ENCODE assay signal across 9 mouse cellular contexts in the genomic region with DNA sequence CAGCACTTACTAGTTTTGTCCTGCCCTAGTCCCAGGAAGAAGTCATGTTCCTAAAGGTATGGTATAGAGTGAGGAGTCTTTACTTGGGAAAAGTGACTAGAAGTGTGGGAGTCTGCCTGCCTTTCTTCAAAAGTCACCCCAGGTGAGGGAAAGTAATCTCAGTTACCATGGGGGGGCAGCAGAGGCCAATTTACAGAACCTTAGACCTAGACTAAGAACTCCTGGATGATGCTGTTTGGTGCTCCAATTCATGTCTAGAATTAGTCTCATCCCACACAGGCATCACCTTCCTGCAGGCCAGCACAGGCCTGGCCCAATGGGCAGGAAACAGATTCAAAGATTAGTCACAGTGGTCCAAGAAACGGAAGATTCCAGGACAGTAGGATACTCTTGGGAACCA. TPM values are rescaled to one million over a fixed set of nuclear protein-coding genes. Genes with fewer than 3 reads are reported as not detected.
A peak's percentile ranks its signal among the peaks of the same experiment; 100 is the strongest.
DNase-seq lines count a peak whose midpoint lies in the region; ATAC-seq and TF ChIP-seq lines count a peak whose summit lies in the region.
"Had no signal": no experiment of that assay in that cellular context is flagged by ENCODE, and none has a peak within 500 bp of the region (broad histone marks: within the 10 kb centered on the region; RNA-seq: fewer than 3 reads in every experiment).

No protein-coding gene starts in this region.

- DNase-seq in liver, embryonic 14.5 days (ENCODE audit: low read depth in 3 of 3, low spot score in 3 of 3), result no peak
- no peak for DNase-seq in liver, embryonic 11.5 days (ENCODE audit: low spot score)
- DNase-seq in adrenal gland, postnatal 25 days, result peak; percentile 36
- peak; percentile 9 for DNase-seq in kidney, postnatal 14 days
- no peak for DNase-seq in yolk sac, embryonic 10.5 days (ENCODE audit: low spot score)
- DNase-seq in Muller cell, postnatal 12 days (ENCODE audit: inconsistent ontology term), result no peak

- no peaks in the 10 kb centered on the region for H3K27me3 ChIP-seq in forebrain, embryonic 15.5 days
- no peaks in the 10 kb centered on the region; the same call in 1 of the 2 replicates for H3K27me3 ChIP-seq in forebrain, embryonic 16.5 days (replicated peaks; ENCODE audit: control insufficient read depth, insufficient read depth, low read length)
- no peaks in the 10 kb centered on the region for H3K27me3 ChIP-seq in liver, embryonic 14.5 days (ENCODE audit: control insufficient read depth, insufficient read depth, low read length)
- H3K27me3 ChIP-seq in liver, embryonic 11.5 days (replicated peaks; ENCODE audit: control insufficient read depth, insufficient read depth, low read length), result no peaks in the 10 kb centered on the region; the same call in none of the 2 replicates

- TF ChIP-seq CTCF in liver, embryonic 14.5 days (IDR thresholded peaks at IDR 0.05; ENCODE audit: low read depth), result peak; percentile 17; the same call in 1 of the 2 replicates

- H3K4me1 ChIP-seq in forebrain, embryonic 15.5 days, result no peaks in the 10 kb centered on the region
- H3K4me1 ChIP-seq in forebrain, embryonic 16.5 days (replicated peaks; ENCODE audit: control insufficient read depth, insufficient read depth, low read length), result no peaks in the 10 kb centered on the region
- H3K4me1 ChIP-seq in liver, embryonic 14.5 days (replicated peaks; ENCODE audit: control insufficient read depth in 2 of 2, insufficient read depth in 2 of 2, low read length in 1 of 2), result no peaks in the 10 kb centered on the region
- no peaks in the 10 kb centered on the region for H3K4me1 ChIP-seq in liver, embryonic 11.5 days (replicated peaks; ENCODE audit: control insufficient read depth, insufficient read depth, low read length)
- H3K4me1 ChIP-seq: limb, embryonic 12.5 days had no signal

- no peak for TF ChIP-seq EP300 in liver, embryonic 14.5 days (IDR thresholded peaks at IDR 0.05; ENCODE audit: low read depth)

- H3K9ac ChIP-seq in forebrain, embryonic 15.5 days (replicated peaks), result no peak overlapping the region
- no peak overlapping the region for H3K9ac ChIP-seq in forebrain, embryonic 16.5 days (replicated peaks; ENCODE audit: low read depth, low read length)
- H3K9ac ChIP-seq in liver, embryonic 14.5 days (replicated peaks), result no peak overlapping the region
- no peak overlapping the region for H3K9ac ChIP-seq in liver, embryonic 11.5 days (ENCODE audit: low read depth, low read length)
- H3K9ac ChIP-seq: limb, embryonic 12.5 days had no signal

- ATAC-seq in forebrain, embryonic 15.5 days (replicated peaks), result 0 out of 2 replicates have a peak, but pooled peaks have one; percentile 26
- no peak for ATAC-seq in forebrain, embryonic 16.5 days
- ATAC-seq in liver, embryonic 14.5 days (ENCODE audit: insufficient read depth), result no peak
- ATAC-seq in liver, embryonic 11.5 days (replicated peaks; ENCODE audit: low FRiP score), result no peak

- H3K4me2 ChIP-seq in forebrain, embryonic 15.5 days (replicated peaks), result no peak overlapping the region
- no peak overlapping the region for H3K4me2 ChIP-seq in forebrain, embryonic 16.5 days (ENCODE audit: low read length)
- no peak overlapping the region for H3K4me2 ChIP-seq in liver, embryonic 14.5 days (ENCODE audit: low read depth)
- H3K4me2 ChIP-seq in liver, embryonic 11.5 days, result no peak overlapping the region
- H3K4me2 ChIP-seq: limb, embryonic 12.5 days had no signal

- H3K36me3 ChIP-seq in forebrain, embryonic 15.5 days, result no peaks in the 10 kb centered on the region
- no peaks in the 10 kb centered on the region for H3K36me3 ChIP-seq in forebrain, embryonic 16.5 days (ENCODE audit: control insufficient read depth, insufficient read depth)
- H3K36me3 ChIP-seq in liver, embryonic 14.5 days (replicated peaks; ENCODE audit: control insufficient read depth, insufficient read depth, low read depth), result no peaks in the 10 kb centered on the region
- H3K36me3 ChIP-seq in liver, embryonic 11.5 days (ENCODE audit: control insufficient read depth, insufficient read depth, low read length), result no peaks in the 10 kb centered on the region
- H3K36me3 ChIP-seq: limb, embryonic 12.5 days had no signal

- no peak overlapping the region for H3K27ac ChIP-seq in forebrain, embryonic 15.5 days (replicated peaks)
- no peak overlapping the region for H3K27ac ChIP-seq in forebrain, embryonic 16.5 days (ENCODE audit: low read length)
- no peak overlapping the region for H3K27ac ChIP-seq in liver, embryonic 14.5 days
- no peak overlapping the region for H3K27ac ChIP-seq in liver, embryonic 11.5 days (ENCODE audit: low read depth, low read length)
- H3K27ac ChIP-seq: limb, embryonic 12.5 days had no signal

- H3K9me3 ChIP-seq in forebrain, embryonic 15.5 days, result no peaks in the 10 kb centered on the region
- no peaks in the 10 kb centered on the region for H3K9me3 ChIP-seq in forebrain, embryonic 16.5 days (ENCODE audit: control insufficient read depth, low read length)
- no peaks in the 10 kb centered on the region for H3K9me3 ChIP-seq in liver, embryonic 14.5 days (ENCODE audit: control insufficient read depth, low read length)
- H3K9me3 ChIP-seq in liver, embryonic 11.5 days (ENCODE audit: control insufficient read depth, low read length), result no peaks in the 10 kb centered on the region
- H3K9me3 ChIP-seq: limb, embryonic 12.5 days had no signal

- WGBS in forebrain, embryonic 15.5 days, result 48% methylated on average over 1 of the region's 1 CpGs
- 68% methylated on average over 1 of the region's 1 CpGs for WGBS in forebrain, embryonic 16.5 days
- WGBS in liver, embryonic 14.5 days (ENCODE audit: insufficient replicate concordance), result 28% methylated on average over 1 of the region's 1 CpGs
- WGBS in liver, embryonic 11.5 days, result 57% methylated on average over 1 of the region's 1 CpGs

- no peak overlapping the region for H3K4me3 ChIP-seq in forebrain, embryonic 15.5 days
- no peak overlapping the region for H3K4me3 ChIP-seq in forebrain, embryonic 16.5 days (replicated peaks; ENCODE audit: low read length)
- no peak overlapping the region for H3K4me3 ChIP-seq in liver, embryonic 14.5 days (ENCODE audit: insufficient read depth in 1 of 2, low read depth in 2 of 2, low read length in 2 of 2)
- H3K4me3 ChIP-seq in liver, embryonic 11.5 days (ENCODE audit: low read depth, low read length), result no peak overlapping the region
- H3K4me3 ChIP-seq: limb, embryonic 12.5 days had no signal

RNA-seq across cellular contexts. Expression of a gene that starts 12.4 kb away (rescaled TPM):
- polyA plus RNA-seq in forebrain, embryonic 15.5 days (2015; fragmentation: Nextera tagmentation; extraction: Ambion mirVana), result 1.4 and 1.5 TPM in 2 replicates
- polyA plus RNA-seq in forebrain, embryonic 16.5 days (2015; fragmentation: Nextera tagmentation; extraction: Ambion mirVana), result 1.4 and 2.2 TPM in 2 replicates
- polyA plus RNA-seq in liver, embryonic 14.5 days (2012; rRNA removed), result 0.01 and 0.02 TPM in 2 replicates
- polyA plus RNA-seq in liver, embryonic 14.5 days (2014; fragmentation: Nextera tagmentation; extraction: Ambion mirVana), result not detected in 2 replicates
- polyA plus RNA-seq in liver, embryonic 11.5 days (2014; fragmentation: Nextera tagmentation; extraction: Ambion mirVana), result 0.04 TPM in 1 of 2 replicates, not detected in the other
- 2.9 and 3.8 TPM in 2 replicates for total RNA-seq in adrenal gland, postnatal 25 days (2021)

Comparison
In these comparisons a context has a peak if more than half of its experiments do, and no peak if none do; other contexts are left out.
1. DNase-seq: peak in adrenal gland, postnatal 25 days (single experiment) and kidney, postnatal 14 days (single experiment); none in liver, embryonic 14.5 days (0 of 3), liver, embryonic 11.5 days (single experiment), yolk sac, embryonic 10.5 days (single experiment) and Muller cell, postnatal 12 days (single experiment).